Mouse (Mus musculus): ENCODE measurements around the gene Fign.

The Fign gene

GRCm38 (mm10) chr2:64048142-64048541 is 49.7 kb downstream of the Fign start:
- DNase-seq = no peak

- peak; percentile 94 for DNase-seq
These were observed 54.7 kb downstream of the Fign start for GRCm38 (mm10) chr2:64043099-64043498.

- no peak for DNase-seq
These were observed 62.4 kb downstream of the Fign start for GRCm38 (mm10) chr2:64035393-64035792.

GRCm38 (mm10) chr2:64033871-64034270 is 64.0 kb downstream of the Fign start:
- no peak for DNase-seq

- no peak for DNase-seq
These were observed 71.9 kb downstream of the Fign start for GRCm38 (mm10) chr2:64025961-64026360.

- DNase-seq = no peak
These were observed 103.4 kb downstream of the Fign start for GRCm38 (mm10) chr2:63994304-63995023.

GRCm38 (mm10) chr2:63985426-63985825 is 112.4 kb downstream of the Fign start:
- peak; percentile 29 for DNase-seq

GRCm38 (mm10) chr2:63982351-63982751 is 115.5 kb downstream of the Fign start:
- DNase-seq = peak; percentile 95

GRCm38 (mm10) chr2:63981449-63981848 is 116.4 kb downstream of the Fign start:
- peak; percentile 53 for DNase-seq

GRCm38 (mm10) chr2:63969633-63970032 is 128.2 kb downstream of the Fign start:
- no peak for DNase-seq

- DNase-seq = no peak
These were observed 166.8 kb downstream of the Fign start for GRCm38 (mm10) chr2:63931041-63931440.

- DNase-seq = no peak
These were observed 171.2 kb downstream of the Fign start for GRCm38 (mm10) chr2:63926481-63927097.

GRCm38 (mm10) chr2:63925721-63926235 is 172.1 kb downstream of the Fign start:
- DNase-seq = no peak
